Mouse (Mus musculus) brain, embryonic 18.5 days (tissue): ENCODE measurements around the gene Inka2.

ENCODE experiments used
- DNase-seq: peaks from one replicate; pipeline ENCODE4 v3.0.0-alpha.2; 2012; ENCODE audit warnings: low read depth, low spot score

Gene Inka2

DNA sequence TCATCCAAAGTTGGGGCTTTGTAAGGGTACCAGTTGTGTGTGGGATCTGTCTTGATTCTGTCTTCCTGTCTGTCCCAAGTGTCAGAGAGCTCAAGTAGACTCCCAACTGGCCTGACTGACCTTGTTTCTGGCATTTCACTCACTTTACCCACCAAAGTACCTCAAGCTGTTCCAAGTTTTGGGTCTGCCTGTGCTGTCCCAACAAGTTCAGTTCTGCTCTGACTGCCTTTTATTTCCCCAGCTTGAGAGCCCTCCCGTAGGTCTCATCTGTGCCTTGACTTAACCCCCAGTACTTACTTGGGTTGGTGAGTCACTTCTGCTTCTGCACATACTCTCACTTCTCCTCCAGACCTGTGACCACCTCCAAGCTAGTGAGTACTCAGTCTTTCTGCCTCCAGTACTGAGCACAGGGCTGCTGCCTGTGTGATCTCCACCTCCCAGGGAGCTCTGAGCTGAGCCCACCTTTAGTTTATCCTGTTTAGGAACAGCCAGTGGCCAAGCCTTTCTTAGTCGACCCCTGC lies 17.3 kb downstream of the Inka2 start:
- DNase-seq, result no peak

DNA sequence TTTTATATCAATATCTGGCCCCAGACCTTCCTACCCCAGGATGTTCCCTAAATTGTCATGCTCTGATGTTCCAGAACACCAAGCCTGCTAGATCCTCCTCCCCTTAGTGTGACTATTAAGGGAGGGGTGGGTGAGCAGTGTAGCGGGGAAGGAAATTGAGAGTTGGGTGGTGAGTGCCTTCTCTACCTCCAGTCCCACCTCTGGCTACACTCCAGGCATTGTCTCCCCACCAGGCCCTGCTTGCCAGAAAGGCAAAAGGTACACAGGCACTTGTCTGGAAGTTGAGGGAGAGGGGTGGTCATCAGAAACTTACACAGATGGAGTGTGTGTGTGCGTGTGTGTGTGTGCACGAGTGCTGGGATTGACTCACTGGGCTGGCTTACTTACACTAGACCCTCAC lies 18.1 kb downstream of the Inka2 start:
- no peak for DNase-seq

DNA sequence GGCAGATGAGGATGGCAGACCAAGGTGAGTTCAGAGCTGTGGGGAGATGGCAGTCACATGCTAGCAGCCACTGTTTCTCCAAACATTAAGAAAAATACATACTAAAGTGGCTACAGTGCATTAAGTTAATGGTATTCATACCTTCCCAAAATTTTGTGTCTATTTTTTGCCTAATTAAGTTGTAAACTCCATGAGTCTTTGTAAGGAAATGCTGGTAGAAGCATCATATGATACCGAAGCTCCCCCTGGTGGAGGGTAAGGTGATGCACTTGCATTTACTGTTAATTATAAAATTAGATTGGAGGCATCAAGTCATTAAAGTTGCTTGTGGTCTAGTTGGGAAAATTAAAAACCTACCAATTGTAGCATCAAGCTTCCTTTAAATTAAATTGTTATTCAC lies 21.6 kb downstream of the Inka2 start:
- DNase-seq, result no peak

DNA sequence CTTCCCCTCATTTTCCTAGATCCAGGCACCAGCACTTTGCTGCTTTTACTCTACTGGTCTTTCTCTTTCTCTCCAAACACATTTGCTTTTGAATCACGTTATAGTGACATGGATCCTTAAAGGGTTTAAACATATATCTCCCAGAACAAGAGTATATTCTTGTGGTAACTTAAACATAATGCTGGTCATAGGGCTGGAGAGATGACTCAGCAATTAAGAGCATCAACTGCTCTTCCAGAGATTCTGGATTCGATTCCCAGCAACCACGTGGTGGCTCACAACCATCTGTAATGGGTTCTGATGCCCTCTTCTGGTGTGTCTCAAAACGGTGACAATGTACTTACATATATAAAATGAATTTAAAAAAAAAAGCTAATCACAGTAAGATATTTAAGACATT lies 28.0 kb downstream of the Inka2 start:
- DNase-seq, result no peak

DNA sequence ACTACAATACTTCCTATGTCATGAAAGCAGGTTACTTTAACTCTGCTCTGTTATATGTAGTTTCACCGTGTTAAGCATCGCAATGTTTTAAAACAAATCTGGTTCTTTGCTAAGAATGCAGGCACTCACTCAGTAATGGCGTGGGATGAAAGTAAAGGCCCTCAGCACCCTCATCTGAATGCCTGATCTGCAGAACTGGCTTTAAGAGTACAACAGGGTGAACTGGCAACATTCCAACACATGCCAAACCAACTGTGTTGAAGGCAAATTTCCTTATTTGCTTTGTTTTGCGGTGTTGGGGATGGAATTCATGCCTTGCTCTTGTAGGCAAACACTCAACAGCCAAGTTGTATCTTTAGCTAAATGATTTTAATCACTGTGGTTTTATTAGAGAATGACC lies 29.1 kb downstream of the Inka2 start:
- DNase-seq, result no peak

DNA sequence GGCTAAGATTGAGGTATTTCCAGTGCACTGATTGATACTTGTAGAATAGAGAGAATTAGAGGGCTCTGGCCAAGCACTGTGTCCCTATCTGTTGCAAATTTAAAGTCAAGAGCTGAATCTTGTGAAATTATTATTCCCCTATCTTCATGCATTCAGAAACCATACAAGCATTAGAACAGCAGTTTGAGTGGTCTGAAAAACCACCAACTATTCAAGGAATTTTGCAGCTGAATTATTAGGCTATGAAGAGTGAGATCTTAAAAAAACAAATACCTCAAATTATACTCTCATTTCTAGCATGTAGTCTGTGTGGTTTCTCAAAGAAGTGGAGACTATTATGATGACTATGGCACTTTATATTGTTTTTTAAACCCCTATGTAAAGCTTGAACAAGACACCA lies 30.9 kb downstream of the Inka2 start:
- no peak for DNase-seq

DNA sequence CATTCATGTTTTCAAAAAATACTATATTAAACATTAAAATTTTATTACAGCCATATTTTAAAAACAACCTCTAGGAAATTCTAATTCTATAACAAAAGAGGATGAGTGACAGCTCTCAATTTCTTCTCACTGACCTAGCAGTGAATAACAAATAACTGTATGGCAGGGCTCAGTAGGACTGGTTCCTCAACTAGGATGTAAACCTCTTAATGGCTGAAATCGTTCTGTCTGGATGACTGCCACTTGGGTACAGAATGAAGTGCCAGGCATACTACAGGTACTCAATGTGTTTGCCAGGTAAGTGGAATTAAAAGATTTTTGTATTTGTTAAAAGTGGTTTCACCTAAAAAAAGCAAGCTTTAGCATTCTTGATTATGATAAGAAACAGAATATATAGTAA lies 31.7 kb downstream of the Inka2 start:
- DNase-seq, result no peak

DNA sequence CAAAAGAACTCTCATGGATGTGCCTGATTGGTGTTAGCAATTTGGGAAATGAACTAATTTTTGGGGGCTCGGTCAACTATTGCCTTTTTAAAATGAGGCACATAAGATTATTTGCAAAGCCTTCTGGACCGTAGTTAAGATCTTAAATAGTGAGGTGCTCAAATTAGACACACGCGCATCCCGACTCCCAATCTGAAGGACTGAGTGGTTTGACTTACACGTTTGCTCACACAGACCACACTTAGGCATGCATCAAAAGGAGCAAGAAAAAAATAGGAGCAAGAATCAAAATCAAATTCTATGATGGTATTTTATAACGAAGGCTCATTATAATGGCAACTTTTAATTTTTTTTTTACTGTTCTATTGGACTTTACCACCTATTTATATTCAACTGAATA lies 32.7 kb downstream of the Inka2 start:
- no peak for DNase-seq

DNA sequence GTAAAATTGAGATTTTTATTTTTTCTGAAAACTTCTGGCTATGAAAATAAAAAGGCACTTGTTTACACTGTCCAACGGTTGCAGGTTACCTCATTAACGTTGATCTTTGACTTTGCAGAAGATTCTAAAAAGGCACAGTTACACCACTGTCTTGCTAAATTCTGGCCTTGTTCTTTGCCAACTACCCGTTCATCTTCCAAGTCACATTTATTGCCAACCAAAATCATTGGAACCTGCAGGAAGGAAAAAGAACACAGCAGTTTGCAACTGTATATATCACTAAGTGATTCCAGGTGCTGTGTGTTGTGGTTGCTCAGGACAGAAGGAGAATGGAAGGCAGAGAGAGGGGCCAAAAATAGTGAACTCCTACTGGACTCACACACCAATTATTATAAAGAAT lies 33.3 kb downstream of the Inka2 start:
- no peak for DNase-seq

DNA sequence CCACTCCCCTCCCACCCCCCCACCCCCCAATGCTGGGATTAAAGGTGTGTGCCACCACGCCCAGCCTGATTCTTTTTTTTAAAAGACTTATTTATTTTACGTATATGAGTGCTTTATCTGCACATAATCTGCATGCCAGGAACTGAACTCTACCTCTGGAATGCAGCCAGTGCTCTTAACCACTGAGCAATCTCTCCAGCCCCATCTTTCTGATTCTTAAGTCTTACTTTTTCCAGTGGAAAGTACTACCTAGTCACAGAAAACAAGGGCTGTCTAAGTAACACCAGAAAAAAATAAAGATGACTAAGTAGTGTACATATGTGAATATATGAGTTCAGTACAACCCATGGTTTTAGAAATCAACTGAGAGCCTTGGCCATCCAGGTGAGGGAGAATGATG lies 42.1 kb downstream of the Inka2 start:
- no peak for DNase-seq

DNA sequence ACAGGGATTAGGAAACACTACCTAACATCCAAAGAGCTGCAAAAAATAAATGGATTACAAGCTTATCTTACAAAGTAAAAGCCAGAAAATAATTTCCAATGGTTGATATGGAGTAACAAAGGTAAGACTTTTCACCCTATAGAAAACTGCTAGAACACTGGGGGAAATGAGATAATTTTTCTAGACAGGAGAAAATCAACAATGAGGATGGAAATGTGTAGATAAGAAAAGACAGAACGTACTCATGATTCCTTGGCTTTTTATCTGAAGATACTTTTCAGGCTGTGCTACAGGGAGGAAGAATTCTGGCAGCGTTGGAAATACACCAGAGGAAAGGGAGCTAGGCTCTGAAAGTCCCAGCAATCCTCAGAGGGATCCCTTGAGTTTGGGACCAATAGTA lies 46.4 kb downstream of the Inka2 start:
- no peak for DNase-seq

DNA sequence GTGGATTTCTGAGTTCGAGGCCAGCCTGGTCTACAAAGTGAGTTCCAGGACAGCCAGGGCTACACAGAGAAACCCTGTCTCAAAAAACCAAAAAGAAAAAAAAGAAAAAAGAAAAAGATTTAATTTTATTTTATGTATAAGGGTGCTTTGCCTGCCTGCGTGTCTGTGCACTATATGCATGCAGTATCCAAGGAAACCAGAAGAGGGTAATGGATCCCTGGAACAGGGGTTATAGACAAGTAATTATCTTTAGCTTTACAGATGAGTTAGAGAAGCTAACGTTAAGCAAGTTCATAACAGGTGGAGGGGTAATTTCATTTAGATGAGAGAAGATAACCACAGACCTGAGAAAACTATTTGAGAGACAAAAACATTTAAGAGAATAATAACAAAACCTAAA lies 49.8 kb downstream of the Inka2 start:
- DNase-seq, result no peak

DNA sequence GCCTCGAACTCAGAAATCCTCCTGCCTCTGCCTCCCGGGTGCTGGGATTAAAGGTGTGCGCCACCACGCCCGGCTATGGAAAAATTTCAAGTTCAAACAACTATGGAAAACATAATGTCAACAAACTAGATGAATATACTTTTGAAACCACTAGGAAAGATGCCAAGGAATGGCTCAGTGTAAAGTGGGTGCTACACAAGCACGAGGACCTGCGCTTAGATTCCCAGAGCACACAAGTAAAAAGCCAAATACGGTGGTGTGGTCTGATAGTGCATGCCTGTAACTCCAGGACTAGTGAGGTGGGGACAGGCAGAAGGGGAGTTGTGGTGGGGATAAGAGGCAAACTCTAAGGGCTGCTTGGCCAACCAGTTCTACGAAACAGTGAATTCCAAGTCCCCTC lies 50.7 kb downstream of the Inka2 start:
- no peak for DNase-seq

DNA sequence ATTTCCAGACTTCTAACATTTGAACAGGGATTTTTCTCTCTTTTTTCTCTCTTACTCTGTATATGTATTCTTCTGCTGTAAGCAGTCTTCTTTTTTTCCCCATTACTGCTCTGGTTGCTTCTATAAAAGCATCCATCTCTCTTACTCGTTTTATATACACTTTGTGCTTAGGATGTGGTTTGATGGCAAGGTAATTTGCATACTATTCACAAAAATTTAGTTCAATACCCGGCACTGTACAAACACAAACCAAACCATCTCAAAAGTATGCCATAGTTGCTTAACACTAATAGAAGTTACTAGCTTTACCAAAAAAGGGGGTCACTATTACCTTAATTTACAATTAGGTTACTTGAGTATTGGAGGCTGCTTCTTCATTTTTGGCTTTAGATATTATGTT lies 52.1 kb downstream of the Inka2 start:
- DNase-seq, result no peak

DNA sequence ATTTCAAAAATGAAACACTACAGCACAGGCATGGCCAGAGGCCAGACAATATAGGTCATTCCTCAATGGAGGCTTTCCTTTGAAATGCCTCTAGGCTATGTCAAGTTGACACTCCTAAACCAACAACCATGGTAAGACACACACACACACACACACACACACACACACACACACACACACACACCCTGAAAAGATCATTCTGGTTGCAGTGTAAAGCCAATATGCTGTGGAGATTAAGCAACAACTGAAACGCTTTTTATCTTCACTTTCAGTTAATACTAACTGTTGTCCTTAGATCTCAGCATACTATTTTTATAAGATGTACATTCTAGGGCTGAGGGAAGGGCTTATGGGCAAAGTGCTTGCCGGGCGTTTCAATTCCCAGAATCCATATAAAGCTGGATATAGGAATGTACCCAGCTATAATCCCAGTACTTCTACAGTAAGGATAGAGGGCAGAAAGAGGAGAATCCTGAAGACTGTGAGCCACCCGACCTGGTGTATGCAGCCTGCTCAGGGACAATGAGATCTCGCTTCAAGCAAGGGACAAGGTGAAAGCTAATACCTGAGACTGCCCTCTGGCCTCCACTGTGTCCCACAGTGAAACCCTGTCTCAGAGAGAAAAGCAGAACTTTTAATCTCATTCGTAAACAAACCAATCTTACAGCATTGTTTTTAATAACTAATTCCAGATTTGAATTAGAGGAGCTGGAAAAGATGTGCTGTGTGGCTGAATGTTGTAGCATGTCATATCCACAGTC lies 53.1 kb downstream of the Inka2 start:
- no peak for DNase-seq

DNA sequence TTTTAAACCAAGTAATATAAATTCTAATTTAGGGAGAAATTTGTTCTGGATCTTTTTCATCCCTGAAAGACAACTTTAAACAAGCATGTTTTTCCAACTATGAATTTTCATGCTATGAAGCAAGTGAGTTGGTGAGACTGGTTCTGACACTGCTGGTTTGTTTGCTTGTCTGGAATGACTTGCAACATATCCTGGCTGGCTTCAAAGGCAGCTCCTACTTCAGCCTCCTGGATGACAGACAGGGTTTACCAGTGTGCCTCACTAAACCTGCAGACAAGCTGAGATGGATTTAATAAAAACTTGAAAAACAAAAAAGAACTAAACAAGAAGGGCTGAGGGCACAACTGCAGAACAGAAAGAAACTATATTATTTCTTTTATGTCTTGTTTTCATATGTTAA lies 53.7 kb downstream of the Inka2 start:
- DNase-seq, result no peak

DNA sequence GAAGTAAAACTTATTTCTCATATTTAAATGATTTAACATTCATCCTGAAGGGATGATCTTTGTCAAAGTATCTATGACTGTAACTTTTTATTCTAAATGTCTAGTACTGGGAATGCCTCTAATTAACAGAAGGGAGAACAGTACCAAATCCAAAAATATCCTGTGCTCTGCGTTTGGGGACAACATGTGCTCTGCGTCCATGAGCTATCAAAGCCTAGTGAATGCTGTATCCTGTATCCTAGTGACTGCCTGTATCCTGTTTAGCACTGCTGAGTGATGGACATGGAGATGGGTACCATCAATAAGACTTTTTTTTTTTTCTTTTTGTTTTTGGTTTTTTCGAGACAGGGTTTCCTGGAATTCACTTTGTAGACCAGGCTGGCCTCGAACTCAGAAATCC lies 54.3 kb downstream of the Inka2 start:
- no peak for DNase-seq

DNA sequence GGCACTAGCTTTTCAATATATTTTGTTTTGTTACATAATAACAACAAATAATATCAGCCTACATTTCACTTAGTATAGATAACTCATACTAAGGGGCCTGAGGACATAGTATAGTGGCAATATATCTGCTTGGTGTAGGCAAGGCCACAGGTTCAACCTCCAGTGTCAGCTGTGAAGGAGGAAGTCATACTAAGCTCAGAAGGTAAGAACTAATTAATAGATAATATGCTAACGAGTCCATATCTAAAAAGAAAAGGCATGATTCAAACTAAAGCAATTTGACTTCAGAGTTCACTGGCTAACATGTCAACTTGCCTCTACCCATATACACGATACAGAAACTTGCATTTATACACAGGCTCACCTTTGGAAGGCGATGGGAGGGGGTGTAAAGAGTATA lies 55.7 kb downstream of the Inka2 start:
- no peak for DNase-seq

DNA sequence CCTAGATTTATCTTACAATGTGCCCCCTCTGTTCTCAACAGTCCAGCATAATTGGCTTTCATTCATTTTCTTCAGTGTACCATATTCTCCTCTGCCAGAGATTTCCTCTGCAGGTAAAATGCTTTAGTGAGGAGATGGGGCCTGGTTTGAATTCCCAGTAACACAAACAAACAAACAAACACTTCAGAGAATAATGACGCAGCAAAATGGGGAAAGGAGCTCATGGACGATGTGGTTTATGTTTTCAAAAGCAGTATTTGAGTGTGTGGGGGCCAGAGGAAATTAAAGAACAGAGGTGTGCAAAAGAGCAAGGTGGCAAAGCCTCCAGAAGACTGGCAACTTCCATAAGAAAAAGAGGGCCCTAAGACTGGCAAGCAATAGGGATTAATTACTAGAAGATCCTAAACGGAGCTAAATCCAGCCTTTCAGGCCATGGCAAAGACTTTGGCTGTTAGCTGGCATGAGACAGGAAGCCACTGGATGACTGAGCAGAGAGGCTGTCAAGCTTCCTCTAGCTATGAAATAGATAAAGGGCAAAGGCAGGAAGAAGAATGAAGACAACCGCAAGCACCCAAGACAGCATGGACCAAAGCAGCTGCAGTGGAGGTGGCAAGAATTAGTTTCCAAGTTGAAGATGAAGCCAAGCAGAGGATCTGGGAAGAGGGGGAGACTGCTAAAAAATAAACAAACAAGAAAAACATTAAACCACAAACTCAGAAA lies 58.9 kb downstream of the Inka2 start:
- no peak for DNase-seq

DNA sequence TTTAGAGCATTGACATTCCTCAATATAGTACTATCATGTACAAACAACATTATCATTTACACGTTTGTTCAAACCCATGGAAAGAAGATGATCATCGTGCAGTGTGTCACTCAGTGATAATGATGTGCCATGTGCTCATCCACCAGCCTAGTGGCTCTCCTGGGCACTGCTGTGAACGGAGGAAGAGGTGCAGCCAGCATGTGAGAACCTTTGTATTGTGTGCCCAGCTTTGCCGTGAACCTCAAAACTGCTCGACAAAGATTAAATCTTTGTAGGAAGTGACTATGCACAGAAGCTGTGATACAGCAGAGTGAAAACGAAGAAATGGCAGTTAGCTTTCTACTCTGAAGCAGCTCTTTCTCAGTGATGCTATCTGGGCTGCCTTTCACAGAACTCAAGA lies 64.1 kb downstream of the Inka2 start:
- no peak for DNase-seq

DNA sequence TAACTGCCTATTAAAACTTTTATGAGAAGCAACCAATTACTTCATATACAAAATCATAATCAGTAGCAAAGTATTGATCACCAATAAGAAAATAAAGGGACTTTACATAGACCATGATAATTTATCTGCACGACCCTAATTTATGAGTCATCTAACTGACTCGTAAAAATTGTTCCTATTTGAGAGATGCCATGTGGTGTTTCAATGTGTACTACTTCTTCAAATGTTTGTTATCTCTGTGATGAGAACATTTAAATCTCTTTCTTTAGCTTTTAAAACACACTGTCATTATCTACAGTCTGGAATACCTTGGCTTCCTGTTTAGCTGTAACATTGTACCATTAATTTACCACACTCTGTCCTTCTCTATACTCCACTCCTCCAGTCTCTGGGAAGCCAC lies 65.0 kb downstream of the Inka2 start:
- no peak for DNase-seq
